Mouse (Mus musculus) cortical plate, adult 2 months (tissue): ENCODE data around the gene Ccdc69.

ENCODE experiments used
- CTCF ChIP-seq: fragments of 200-500 bp; IDR thresholded peaks from 2 replicates; pipeline ENCODE4 v1.5.1; 2011; ENCODE audit warnings: mild to moderate bottlenecking, control low read depth, low read length; ENCODE audit not compliant: insufficient read depth; ENCODE audit errors: extremely low read depth
- POLR2A ChIP-seq: fragments of 200-500 bp; IDR thresholded peaks from 2 replicates; pipeline ENCODE4 v1.6.1; 2011; ENCODE audit warnings: mild to moderate bottlenecking, low read length, control low read depth; ENCODE audit not compliant: insufficient read depth; ENCODE audit errors: extremely low read depth

GRCm38 (mm10) chr11:55023049-55023564 lies 54.8 kb downstream of the Ccdc69 start:
- TF ChIP-seq POLR2A = no peak
- TF ChIP-seq CTCF = no peak
